Mouse (Mus musculus): ENCODE results near the gene Zmiz1. TPM values are rescaled to one million over a fixed set of nuclear protein-coding genes. Genes with fewer than 3 reads are reported as not detected.

Gene Zmiz1
- polyA plus RNA-seq, 1 experiment from 2014 or later, result 57.2 TPM

GRCm38 (mm10) chr14:25511967-25512366 is 53.0 kb downstream of the Zmiz1 start:
- Histone ChIP-seq H3K4me1 (replicated peaks) (peaks cover 87% of the 10 kb centered on the region), H3K27me3 (no peaks in the 10 kb centered on the region), H3K9me3 (no peaks in the 10 kb centered on the region), H3K4me3 (no peak overlapping the region), H3K9ac (peak overlapping the region; percentile 45; the same call in 1 of the 2 replicates), H3K27ac (replicated peaks) (peak overlapping the region; percentile 68), H3K4me2 (no peak overlapping the region), H3K36me3 (peaks cover 24% of the 10 kb centered on the region)
- WGBS, result 23% methylated on average over 5 of the region's 5 CpGs
- no peak for ATAC-seq (ENCODE audit: low read depth)

GRCm38 (mm10) chr14:25512803-25513202 is 53.8 kb downstream of the Zmiz1 start:
- no peak overlapping the region for H3K4me3 ChIP-seq
- 0 out of 2 replicates have a peak overlapping the region, but pooled peaks have one; percentile 1 for H3K9ac ChIP-seq
- H3K4me2 ChIP-seq, result no peak overlapping the region
- H3K36me3 ChIP-seq, result peaks cover 18% of the 10 kb centered on the region; the same call in 1 of the 2 replicates
- 30% methylated on average over 6 of the region's 6 CpGs for WGBS
- peak overlapping the region; percentile 68 for H3K27ac ChIP-seq (replicated peaks)
- H3K9me3 ChIP-seq, result no peaks in the 10 kb centered on the region
- peak; percentile 14; the same call in 1 of the 2 replicates for ATAC-seq (ENCODE audit: low read depth)
- peaks cover 95% of the 10 kb centered on the region for H3K4me1 ChIP-seq (replicated peaks)
- no peaks in the 10 kb centered on the region for H3K27me3 ChIP-seq

- ATAC-seq (ENCODE audit: low read depth), result no peak
- H3K27me3 ChIP-seq, result no peaks in the 10 kb centered on the region
- no peaks in the 10 kb centered on the region for H3K9me3 ChIP-seq
- H3K9ac ChIP-seq, result peak overlapping the region; percentile 18; the same call in 1 of the 2 replicates
- H3K36me3 ChIP-seq, result peaks cover 14% of the 10 kb centered on the region; the same call in 1 of the 2 replicates
- 57% methylated on average over 8 of the region's 8 CpGs for WGBS
- H3K4me1 ChIP-seq (replicated peaks), result peaks cover 98% of the 10 kb centered on the region
- H3K4me3 ChIP-seq, result no peak overlapping the region
- H3K27ac ChIP-seq (replicated peaks), result peak overlapping the region; percentile 68; the same call in 1 of the 2 replicates
- H3K4me2 ChIP-seq, result no peak overlapping the region
These were observed 54.5 kb downstream of the Zmiz1 start for GRCm38 (mm10) chr14:25513496-25513895.

- no peaks in the 10 kb centered on the region for H3K36me3 ChIP-seq
- no peak overlapping the region for H3K9ac ChIP-seq
- H3K27me3 ChIP-seq, result no peaks in the 10 kb centered on the region
- H3K4me3 ChIP-seq, result no peak overlapping the region
- H3K27ac ChIP-seq (replicated peaks), result 0 out of 2 replicates have a peak overlapping the region, but pooled peaks have one; percentile 62
- H3K4me2 ChIP-seq, result no peak overlapping the region
- H3K4me1 ChIP-seq (replicated peaks), result peaks cover 98% of the 10 kb centered on the region
- no peaks in the 10 kb centered on the region for H3K9me3 ChIP-seq
- WGBS, result 62% methylated on average over 2 of the region's 2 CpGs
- ATAC-seq (ENCODE audit: low read depth), result no peak
These were observed 56.0 kb downstream of the Zmiz1 start for GRCm38 (mm10) chr14:25514943-25515512.

GRCm38 (mm10) chr14:25515924-25516323 is 56.9 kb downstream of the Zmiz1 start:
- no peaks in the 10 kb centered on the region for H3K9me3 ChIP-seq
- 54% methylated on average over 9 of the region's 9 CpGs for WGBS
- H3K4me1 ChIP-seq (replicated peaks), result peaks cover 98% of the 10 kb centered on the region
- no peak for ATAC-seq (ENCODE audit: low read depth)
- H3K4me3 ChIP-seq, result no peak overlapping the region
- H3K27me3 ChIP-seq, result no peaks in the 10 kb centered on the region
- H3K4me2 ChIP-seq, result no peak overlapping the region
- H3K36me3 ChIP-seq, result no peaks in the 10 kb centered on the region
- H3K9ac ChIP-seq, result no peak overlapping the region
- H3K27ac ChIP-seq (replicated peaks), result peak overlapping the region; percentile 62

GRCm38 (mm10) chr14:25516640-25517591 is 57.9 kb downstream of the Zmiz1 start:
- Histone ChIP-seq H3K27ac (replicated peaks) (peak overlapping the region; percentile 57), H3K4me2 (no peak overlapping the region)
- no peak for ATAC-seq (ENCODE audit: low read depth)

GRCm38 (mm10) chr14:25518645-25519044 is 59.7 kb downstream of the Zmiz1 start:
- Histone ChIP-seq H3K4me2 (no peak overlapping the region), H3K4me1 (replicated peaks) (peaks cover 98% of the 10 kb centered on the region), H3K27me3 (no peaks in the 10 kb centered on the region), H3K9me3 (no peaks in the 10 kb centered on the region), H3K4me3 (no peak overlapping the region), H3K36me3 (no peaks in the 10 kb centered on the region), H3K9ac (no peak overlapping the region), H3K27ac (replicated peaks) (no peak overlapping the region)
- no peak for ATAC-seq (ENCODE audit: low read depth)
- 70% methylated on average over 5 of the region's 5 CpGs for WGBS

More at GRCm38 (mm10) chr14:25516640-25517591, 57.9 kb downstream of the Zmiz1 start:
- Histone ChIP-seq H3K27me3 (no peaks in the 10 kb centered on the region), H3K4me3 (no peak overlapping the region), H3K9me3 (no peaks in the 10 kb centered on the region), H3K4me1 (replicated peaks) (peaks cover 98% of the 10 kb centered on the region), H3K9ac (no peak overlapping the region), H3K36me3 (no peaks in the 10 kb centered on the region)
- 51% methylated on average over 13 of the region's 13 CpGs for WGBS

GRCm38 (mm10) chr14:25519656-25520055 is 60.7 kb downstream of the Zmiz1 start:
- Histone ChIP-seq H3K4me2 (no peak overlapping the region), H3K27ac (replicated peaks) (peak overlapping the region; percentile 14; the same call in 1 of the 2 replicates)

GRCm38 (mm10) chr14:25520589-25520988 is 61.6 kb downstream of the Zmiz1 start:
- H3K9me3 ChIP-seq, result no peaks in the 10 kb centered on the region
- no peak overlapping the region for H3K4me2 ChIP-seq
- peaks cover 98% of the 10 kb centered on the region for H3K4me1 ChIP-seq (replicated peaks)
- WGBS, result 79% methylated on average over 4 of the region's 4 CpGs
- H3K27me3 ChIP-seq, result no peaks in the 10 kb centered on the region
- no peak for ATAC-seq (ENCODE audit: low read depth)
- no peaks in the 10 kb centered on the region for H3K36me3 ChIP-seq
- H3K4me3 ChIP-seq, result no peak overlapping the region
- peak overlapping the region; percentile 56; the same call in 1 of the 2 replicates for H3K27ac ChIP-seq (replicated peaks)
- H3K9ac ChIP-seq, result peak overlapping the region; percentile 43; the same call in 1 of the 2 replicates

More at GRCm38 (mm10) chr14:25519656-25520055, 60.7 kb downstream of the Zmiz1 start:
- Histone ChIP-seq H3K4me3 (no peak overlapping the region), H3K9ac (no peak overlapping the region), H3K9me3 (no peaks in the 10 kb centered on the region), H3K27me3 (no peaks in the 10 kb centered on the region), H3K36me3 (no peaks in the 10 kb centered on the region), H3K4me1 (replicated peaks) (peaks cover 98% of the 10 kb centered on the region)
- no peak for ATAC-seq (ENCODE audit: low read depth)
- WGBS, result 55% methylated on average over 4 of the region's 4 CpGs

- Histone ChIP-seq H3K9ac (peak overlapping the region; percentile 43; the same call in 1 of the 2 replicates), H3K27me3 (no peaks in the 10 kb centered on the region), H3K9me3 (no peaks in the 10 kb centered on the region), H3K4me3 (no peak overlapping the region), H3K4me1 (replicated peaks) (peaks cover 98% of the 10 kb centered on the region), H3K27ac (replicated peaks) (peak overlapping the region; percentile 56; the same call in 1 of the 2 replicates), H3K4me2 (no peak overlapping the region), H3K36me3 (no peaks in the 10 kb centered on the region)
- ATAC-seq (ENCODE audit: low read depth), result no peak
- WGBS, result 54% methylated on average over 9 of the region's 9 CpGs
These were observed 62.0 kb downstream of the Zmiz1 start for GRCm38 (mm10) chr14:25520991-25521390.

- Histone ChIP-seq H3K4me2 (no peak overlapping the region), H3K27me3 (no peaks in the 10 kb centered on the region), H3K27ac (replicated peaks) (peak overlapping the region; percentile 56; the same call in 1 of the 2 replicates), H3K9ac (no peak overlapping the region), H3K4me3 (no peak overlapping the region), H3K9me3 (no peaks in the 10 kb centered on the region), H3K4me1 (replicated peaks) (peaks cover 94% of the 10 kb centered on the region), H3K36me3 (no peaks in the 10 kb centered on the region)
- 44% methylated on average over 4 of the region's 4 CpGs for whole genome bisulfite sequencing
- ATAC-seq (ENCODE audit: low read depth), result no peak
These were observed 62.5 kb downstream of the Zmiz1 start for GRCm38 (mm10) chr14:25521500-25521899.

GRCm38 (mm10) chr14:25522415-25522814 is 63.4 kb downstream of the Zmiz1 start:
- Histone ChIP-seq H3K4me3 (no peak overlapping the region), H3K4me1 (replicated peaks) (peaks cover 85% of the 10 kb centered on the region), H3K9ac (no peak overlapping the region), H3K9me3 (no peaks in the 10 kb centered on the region), H3K36me3 (no peaks in the 10 kb centered on the region), H3K27ac (replicated peaks) (peak overlapping the region; percentile 7; the same call in 1 of the 2 replicates), H3K27me3 (no peaks in the 10 kb centered on the region), H3K4me2 (no peak overlapping the region)
- 20% methylated on average over 4 of the region's 4 CpGs for WGBS
- no peak for ATAC-seq (ENCODE audit: low read depth)

All from neural tube, embryonic 13.5 days (tissue).